Comparison of ENCODE assay signal across 19 mouse cellular contexts in the genomic region with DNA sequence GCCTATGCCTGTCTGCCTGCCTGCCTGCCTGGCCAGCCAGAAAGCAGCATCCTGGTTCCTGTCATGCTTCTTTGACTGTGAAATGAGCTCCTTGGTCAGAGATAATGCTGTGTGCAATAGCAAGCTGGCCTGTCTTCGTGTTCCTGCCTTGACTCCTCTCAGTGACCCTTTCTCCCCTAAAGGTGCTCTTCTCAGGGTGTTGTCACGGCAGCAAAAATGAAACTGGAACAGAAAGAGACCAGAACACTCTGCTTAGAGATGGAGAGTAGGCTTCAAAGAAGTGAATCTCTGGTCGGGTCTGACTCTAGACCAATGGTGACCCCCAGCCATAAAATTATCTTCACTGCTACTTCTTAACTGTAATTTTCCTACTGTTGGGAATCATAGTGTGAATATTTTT. TPM values are rescaled to one million over a fixed set of nuclear protein-coding genes. Genes with fewer than 3 reads are reported as not detected.
"Had no signal": no experiment of that assay in that cellular context is flagged by ENCODE, and none has a peak within 500 bp of the region (broad histone marks: within the 10 kb centered on the region; RNA-seq: fewer than 3 reads in every experiment).

No protein-coding gene starts in this region.

- H3K9ac ChIP-seq: liver, embryonic 13.5 days; midbrain, embryonic 13.5 days; neural tube, embryonic 13.5 days had no signal

- DNase-seq: kidney, adult 18-20 months; kidney, adult 9 months; kidney, postnatal 14 days; liver, embryonic 13.5 days; lung, adult 2 months; lung, postnatal 14 days; lung, postnatal 4 days; right cerebral cortex, postnatal 4 days; thymus, adult 2 months; thymus, postnatal 14 days; thymus, postnatal 4 days had no signal

- H3K27me3 ChIP-seq: liver, embryonic 13.5 days; midbrain, embryonic 13.5 days; neural tube, embryonic 13.5 days had no signal

- ATAC-seq: midbrain, embryonic 13.5 days; midbrain, embryonic 16.5 days had no signal

- H3K36me3 ChIP-seq: liver, embryonic 13.5 days; midbrain, embryonic 10.5 days; midbrain, embryonic 13.5 days; neural tube, embryonic 13.5 days had no signal

- H3K9me3 ChIP-seq: liver, embryonic 13.5 days; midbrain, embryonic 10.5 days; midbrain, embryonic 13.5 days; neural tube, embryonic 13.5 days had no signal

- H3K4me1 ChIP-seq: midbrain, embryonic 13.5 days had no signal

- H3K4me2 ChIP-seq: liver, embryonic 13.5 days; midbrain, embryonic 13.5 days; neural tube, embryonic 13.5 days had no signal

- H3K4me3 ChIP-seq: liver, embryonic 13.5 days; midbrain, embryonic 10.5 days; midbrain, embryonic 13.5 days; myocyte; neural tube, embryonic 13.5 days had no signal

- H3K27ac ChIP-seq: midbrain, embryonic 10.5 days; midbrain, embryonic 13.5 days; neural tube, embryonic 13.5 days; stomach, postnatal 0 days had no signal

RNA-seq across cellular contexts. Expression of gene Ccdc92b, which starts 51.4 kb away (rescaled TPM):
- total RNA-seq: monocyte, adult 5-6 weeks; neutrophil, adult 5-6 weeks had no signal
